Mouse (Mus musculus) layer of hippocampus, adult 2 months (tissue): ENCODE results near the gene Prox2. TPM values are rescaled to one million over a fixed set of nuclear protein-coding genes. Genes with fewer than 3 reads are reported as not detected.
"Not testable (repeated sequence)": the region's sequence is repeated elsewhere in the genome, so short reads cannot be mapped to it uniquely, and the experiment has no call there.

Source experiments
- DNase-seq, 2 experiments: peaks; one replicate each; pipeline ENCODE4 v3.0.0; 2022; ENCODE audit warnings: low spot score in 2 of 2
- H3K27ac ChIP-seq: fragments of 200-600 bp; 2 replicates; pipeline ENCODE4 v1.8.1; 2022
- H3K4me3 ChIP-seq: fragments of 200-600 bp; 2 replicates; pipeline ENCODE4 v1.8.1; 2022; ENCODE audit warnings: mild to moderate bottlenecking
- CTCF ChIP-seq: fragments of 200-600 bp; conservative IDR thresholded peaks from 2 replicates; pipeline ENCODE4 v1.8.1; 2022; ENCODE audit warnings: antibody characterized with exemption, mild to moderate bottlenecking, moderate library complexity
- total RNA-seq, 2 experiments: library from RNA; stranded (reverse); gene quantifications; 2 replicates each; pipeline ENCODE4 v1.2.3; 2021

The Prox2 gene
- total RNA-seq, 2 experiments from 2014 or later = 2.0 to 2.2 TPM

- TF ChIP-seq CTCF = peak; percentile 74
- not testable (repeated sequence) for H3K4me3 ChIP-seq, DNase-seq, H3K27ac ChIP-seq
Observed at GRCm38 (mm10) chr12:85144276-85144675, 33.7 kb upstream of the Prox2 start.

GRCm38 (mm10) chr12:85142803-85143202 lies 32.2 kb upstream of the Prox2 start:
- no peak overlapping the region for H3K4me3 ChIP-seq
- no peak overlapping the region for H3K27ac ChIP-seq
- TF ChIP-seq CTCF = peak; percentile 96
- peak in 1 of 2 experiments; percentile 85 for DNase-seq

DNA sequence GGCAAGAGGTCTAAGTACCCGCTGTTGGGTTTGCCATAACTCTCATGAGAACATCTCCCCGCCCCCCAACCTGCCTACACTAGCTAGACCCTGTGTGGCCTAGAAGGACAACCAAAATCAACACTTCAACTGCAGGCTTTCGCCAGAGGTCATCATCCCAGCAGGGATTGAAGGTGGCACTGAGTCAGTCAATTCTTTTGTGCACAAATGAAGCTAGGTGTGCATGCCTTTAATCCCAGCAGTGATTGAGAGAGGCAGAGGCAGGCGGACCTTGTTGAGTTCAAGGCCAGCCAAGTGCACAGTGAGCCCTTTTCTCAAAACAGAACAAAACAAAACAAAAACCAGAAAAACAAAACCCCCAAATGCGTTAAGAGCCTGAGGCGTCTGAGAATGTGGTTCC lies 30.5 kb upstream of the Prox2 start:
- Histone ChIP-seq H3K27ac (no peak overlapping the region), H3K4me3 (no peak overlapping the region)
- DNase-seq = no peak
- TF ChIP-seq CTCF = no peak

GRCm38 (mm10) chr12:85140036-85140701 lies 29.6 kb upstream of the Prox2 start:
- no peak for DNase-seq
- no peak overlapping the region for H3K4me3 ChIP-seq
- no peak overlapping the region for H3K27ac ChIP-seq
- no peak for TF ChIP-seq CTCF

GRCm38 (mm10) chr12:85136627-85137026 lies 26.1 kb upstream of the Prox2 start:
- H3K27ac ChIP-seq = no peak overlapping the region; the same call in 1 of the 2 replicates
- no peak overlapping the region for H3K4me3 ChIP-seq
- TF ChIP-seq CTCF = peak; percentile 37
- DNase-seq = no peak

GRCm38 (mm10) chr12:85135513-85136470 lies 25.2 kb upstream of the Prox2 start:
- no peak overlapping the region for H3K4me3 ChIP-seq

GRCm38 (mm10) chr12:85134043-85134794 lies 23.7 kb upstream of the Prox2 start:
- H3K27ac ChIP-seq = 0 out of 2 replicates have a peak overlapping the region, but pooled peaks have one; percentile 14
- no peak for DNase-seq
- no peak overlapping the region for H3K4me3 ChIP-seq
- TF ChIP-seq CTCF = no peak

More at GRCm38 (mm10) chr12:85135513-85136470, 25.2 kb upstream of the Prox2 start:
- no peak for TF ChIP-seq CTCF
- H3K27ac ChIP-seq = no peak overlapping the region; the same call in 1 of the 2 replicates
- no peak for DNase-seq

- H3K4me3 ChIP-seq = no peak overlapping the region
- TF ChIP-seq CTCF = no peak
- no peak for DNase-seq
- H3K27ac ChIP-seq = peak overlapping the region; percentile 28; the same call in 1 of the 2 replicates
Observed at GRCm38 (mm10) chr12:85131361-85131760, 20.8 kb upstream of the Prox2 start.

- H3K4me3 ChIP-seq = no peak overlapping the region
- no peak for DNase-seq
- no peak overlapping the region for H3K27ac ChIP-seq
- no peak for TF ChIP-seq CTCF
Observed at GRCm38 (mm10) chr12:85129426-85129978, 18.9 kb upstream of the Prox2 start.

DNA sequence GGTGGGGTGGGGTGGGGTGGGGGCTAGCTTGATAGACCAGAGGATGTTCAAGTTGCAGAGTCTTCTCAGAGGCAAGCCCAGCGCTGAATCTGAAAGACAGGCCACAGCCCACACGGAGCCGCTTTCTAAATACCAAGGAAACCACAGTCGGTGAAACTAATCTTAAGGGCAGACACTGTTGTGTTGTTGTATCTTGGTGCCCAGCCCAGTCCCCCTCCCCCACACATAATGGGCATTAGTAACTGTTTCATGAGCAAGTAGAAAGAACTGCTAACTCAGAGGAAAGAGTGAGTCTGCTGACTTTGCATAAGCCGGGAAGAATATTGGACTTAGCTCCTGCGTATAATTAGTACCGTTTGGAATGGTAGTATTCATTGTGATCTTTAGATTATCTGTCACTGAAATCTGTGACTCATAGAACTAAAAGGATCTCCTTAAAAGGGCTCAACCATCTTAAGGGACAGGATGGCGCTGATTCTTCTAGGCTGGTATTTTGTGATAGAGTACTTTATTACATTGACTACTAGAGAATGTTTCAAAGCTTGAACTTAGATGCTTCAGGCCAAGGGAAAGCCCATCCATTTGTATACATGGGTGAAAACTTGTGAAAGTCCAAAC lies 16.5 kb upstream of the Prox2 start:
- Histone ChIP-seq H3K27ac (peak overlapping the region; percentile 28), H3K4me3 (no peak overlapping the region)
- TF ChIP-seq CTCF = no peak
- DNase-seq = no peak

DNA sequence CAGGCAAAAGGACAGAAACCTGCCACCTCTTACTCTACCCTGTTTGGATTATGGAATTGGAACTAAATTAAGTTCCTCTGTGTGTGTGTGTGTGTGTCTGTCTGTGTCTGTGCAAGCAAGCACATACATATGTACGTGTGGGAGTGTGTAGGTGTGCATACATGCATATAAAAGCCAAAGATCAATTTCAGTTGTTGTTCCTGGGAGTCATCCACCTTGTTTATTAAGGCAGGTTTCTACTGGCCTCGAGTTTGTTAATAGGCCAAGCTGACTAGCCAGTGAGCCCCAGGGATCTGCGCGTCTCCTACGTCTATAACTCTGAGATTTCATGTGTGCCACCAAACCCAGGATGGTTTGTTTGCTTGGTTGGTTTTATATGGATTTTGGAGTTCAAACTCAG lies 14.2 kb upstream of the Prox2 start:
- H3K4me3 ChIP-seq = no peak overlapping the region
- no peak for TF ChIP-seq CTCF

DNA sequence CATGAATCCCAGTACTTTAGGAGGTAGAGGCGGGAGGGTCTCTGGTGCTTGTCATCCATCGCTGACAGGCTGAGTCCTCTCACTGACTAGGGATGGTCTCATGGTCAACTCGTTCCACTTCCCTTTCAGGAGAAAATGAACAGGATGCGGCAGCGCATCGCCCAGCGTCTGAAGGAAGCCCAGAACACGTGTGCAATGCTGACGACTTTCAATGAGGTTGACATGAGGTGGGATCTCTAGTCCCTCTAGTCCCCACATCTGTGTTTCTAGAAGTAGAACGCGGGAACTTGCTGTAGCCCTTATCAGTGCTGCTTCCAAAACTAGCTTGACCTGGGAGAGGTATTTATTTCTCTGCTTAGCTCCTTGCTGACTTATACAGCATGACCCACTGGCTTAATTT lies 13.1 kb upstream of the Prox2 start:
- no peak for TF ChIP-seq CTCF
- no peak overlapping the region for H3K4me3 ChIP-seq
- H3K27ac ChIP-seq = no peak overlapping the region
- DNase-seq = no peak

More for the DNA sequence above, 14.2 kb upstream of the Prox2 start:
- no peak for DNase-seq
- no peak overlapping the region for H3K27ac ChIP-seq
